Mouse (Mus musculus): ENCODE results near the gene Aamp. TPM values are rescaled to one million over a fixed set of nuclear protein-coding genes. Genes with fewer than 3 reads are reported as not detected.

Gene Aamp
- polyA plus RNA-seq, 1 experiment from 2014 or later, result 130 TPM

GRCm38 (mm10) chr1:74229942-74230341 is 54.6 kb downstream of the Aamp start:
- Histone ChIP-seq H3K9me3 (ENCODE audit: control insufficient read depth) (no peaks in the 10 kb centered on the region), H3K4me2 (replicated peaks; ENCODE audit: low read depth) (no peak overlapping the region), H3K27me3 (replicated peaks; ENCODE audit: control insufficient read depth, insufficient read depth, low read length) (no peaks in the 10 kb centered on the region), H3K36me3 (ENCODE audit: control insufficient read depth, insufficient read depth) (no peaks in the 10 kb centered on the region), H3K27ac (ENCODE audit: low read depth, low read length) (no peak overlapping the region), H3K4me3 (ENCODE audit: low read depth, low read length) (no peak overlapping the region), H3K4me1 (replicated peaks; ENCODE audit: control insufficient read depth, insufficient read depth, low read length) (no peaks in the 10 kb centered on the region), H3K9ac (ENCODE audit: low read depth, low read length) (no peak overlapping the region)
- WGBS, result 53% methylated on average over 2 of the region's 2 CpGs
- TF ChIP-seq CTCF (IDR thresholded peaks at IDR 0.05; ENCODE audit: low read depth), result no peak
- ATAC-seq, result no peak

Other genes with a start within 250 kb of the Aamp start
- 20.0 and 21.5 TPM in 2 replicates for gene Tns1, start 160.3 kb downstream of the Aamp start, polyA plus RNA-seq (2015; fragmentation: Nextera tagmentation; extraction: Ambion mirVana)
- gene Rufy4, start 159.2 kb downstream of the Aamp start, polyA plus RNA-seq (2015; fragmentation: Nextera tagmentation; extraction: Ambion mirVana), result 0.10 TPM in 1 of 2 replicates, not detected in the other
- 0.07 TPM in 2 replicates for gene Cxcr2, start 130.7 kb downstream of the Aamp start, polyA plus RNA-seq (2015; fragmentation: Nextera tagmentation; extraction: Ambion mirVana)
- not detected in 2 replicates for gene Cxcr1, start 90.1 kb downstream of the Aamp start, polyA plus RNA-seq (2015; fragmentation: Nextera tagmentation; extraction: Ambion mirVana)
- gene Arpc2, start 48.7 kb downstream of the Aamp start, polyA plus RNA-seq (2015; fragmentation: Nextera tagmentation; extraction: Ambion mirVana), result 528 and 529 TPM in 2 replicates
- 0.78 and 0.93 TPM in 2 replicates for gene Gpbar1, start 6.2 kb downstream of the Aamp start, polyA plus RNA-seq (2015; fragmentation: Nextera tagmentation; extraction: Ambion mirVana)
- 103 and 107 TPM in 2 replicates for gene Pnkd, start 192 bp upstream of the Aamp start, polyA plus RNA-seq (2015; fragmentation: Nextera tagmentation; extraction: Ambion mirVana)
- 47.4 and 49.1 TPM in 2 replicates for gene Tmbim1, start 20.9 kb upstream of the Aamp start, polyA plus RNA-seq (2015; fragmentation: Nextera tagmentation; extraction: Ambion mirVana)
- 0.25 and 0.33 TPM in 2 replicates for gene Catip, start 77.4 kb upstream of the Aamp start, polyA plus RNA-seq (2015; fragmentation: Nextera tagmentation; extraction: Ambion mirVana)
- gene Slc11a1, start 90.5 kb upstream of the Aamp start, polyA plus RNA-seq (2015; fragmentation: Nextera tagmentation; extraction: Ambion mirVana), result 3.8 and 4.3 TPM in 2 replicates
- 48.9 and 52.4 TPM in 2 replicates for gene Ctdsp1, start 106.8 kb upstream of the Aamp start, polyA plus RNA-seq (2015; fragmentation: Nextera tagmentation; extraction: Ambion mirVana)
- 217 and 244 TPM in 2 replicates for gene Vil1, start 124.6 kb upstream of the Aamp start, polyA plus RNA-seq (2015; fragmentation: Nextera tagmentation; extraction: Ambion mirVana)
- 30.7 and 30.8 TPM in 2 replicates for gene Cnot9, start 221.3 kb upstream of the Aamp start, polyA plus RNA-seq (2015; fragmentation: Nextera tagmentation; extraction: Ambion mirVana)